Comparison of ENCODE assay signal across 14 mouse cellular contexts in the genomic region with DNA sequence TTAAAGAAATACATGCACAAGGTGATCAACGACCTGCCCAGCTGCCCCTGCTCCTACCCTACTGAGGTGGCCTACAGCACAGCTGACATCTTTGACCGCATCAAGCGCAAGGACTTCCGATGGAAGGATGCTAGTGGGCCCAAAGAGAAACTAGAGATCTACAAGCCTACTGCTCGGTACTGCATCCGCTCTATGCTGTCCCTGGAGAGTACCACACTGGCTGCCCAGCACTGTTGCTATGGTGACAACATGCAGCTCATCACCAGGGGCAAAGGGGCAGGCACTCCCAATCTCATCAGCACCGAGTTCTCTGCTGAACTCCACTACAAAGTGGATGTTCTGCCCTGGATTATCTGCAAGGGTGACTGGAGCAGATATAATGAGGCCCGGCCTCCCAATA.
DNase-seq lines count a peak whose midpoint lies in the region; ATAC-seq and TF ChIP-seq lines count a peak whose summit lies in the region.
"Had no signal": no experiment of that assay in that cellular context is flagged by ENCODE, and none has a peak within 500 bp of the region (broad histone marks: within the 10 kb centered on the region; RNA-seq: fewer than 3 reads in every experiment).

No protein-coding gene starts in this region.

- TF ChIP-seq CTCF in brain, embryonic 14.5 days (IDR thresholded peaks at IDR 0.05; ENCODE audit: borderline replicate concordance, extremely low read depth, insufficient read depth, insufficient read length): no peak
- no peak for TF ChIP-seq CTCF in midbrain, postnatal 0 days (IDR thresholded peaks at IDR 0.05)

- no peak overlapping the region for H3K9ac ChIP-seq in forebrain, embryonic 12.5 days
- no peak overlapping the region for H3K9ac ChIP-seq in hindbrain, embryonic 16.5 days (ENCODE audit: low read depth, low read length)
- H3K9ac ChIP-seq in midbrain, postnatal 0 days (replicated peaks; ENCODE audit: low read length, poor library complexity, severe bottlenecking): no peak overlapping the region
- H3K9ac ChIP-seq: liver, embryonic 13.5 days had no signal

- H3K4me3 ChIP-seq in forebrain, embryonic 12.5 days (replicated peaks): no peak overlapping the region
- H3K4me3 ChIP-seq in forebrain, embryonic 10.5 days: no peak overlapping the region
- no peak overlapping the region for H3K4me3 ChIP-seq in hindbrain, embryonic 16.5 days (ENCODE audit: low read length)
- H3K4me3 ChIP-seq in midbrain, postnatal 0 days (ENCODE audit: low read depth, low read length): no peak overlapping the region
- H3K4me3 ChIP-seq: liver, embryonic 13.5 days had no signal

- DNase-seq in forebrain, embryonic 10.5 days (ENCODE audit: extremely low spot score, low spot score): no peak
- DNase-seq in brain, embryonic 14.5 days (ENCODE audit: low read depth): peak; percentile 54
- peak; percentile 13 for DNase-seq in midbrain, postnatal 0 days (ENCODE audit: low spot score)
- no peak for DNase-seq in cerebellum, adult 9-10 months
- DNase-seq in c-Kit-positive CD71-positive TER-119-positive erythroid progenitor cells, embryonic 14.5 days (ENCODE audit: low spot score): no peak
- no peak for DNase-seq in layer of hippocampus, adult 9-10 months (ENCODE audit: low spot score)
- DNase-seq: adrenal gland, adult 2 months; liver, embryonic 13.5 days; lung, postnatal 14 days; thymus, postnatal 25 days had no signal

- TF ChIP-seq POLR2A in brain, embryonic 14.5 days (IDR thresholded peaks at IDR 0.05; ENCODE audit: borderline replicate concordance, extremely low read depth, insufficient read depth, insufficient read length, poor library complexity, severe bottlenecking): no peak

- H3K4me2 ChIP-seq in forebrain, embryonic 12.5 days: no peak overlapping the region
- H3K4me2 ChIP-seq in hindbrain, embryonic 16.5 days (ENCODE audit: low read length): no peak overlapping the region
- no peak overlapping the region for H3K4me2 ChIP-seq in midbrain, postnatal 0 days (ENCODE audit: low read depth, low read length, poor library complexity, severe bottlenecking)
- H3K4me2 ChIP-seq: liver, embryonic 13.5 days had no signal

- WGBS in forebrain, embryonic 12.5 days: 74% methylated on average over 8 of the region's 8 CpGs
- WGBS in forebrain, embryonic 10.5 days: 79% methylated on average over 8 of the region's 8 CpGs
- 59% methylated on average over 8 of the region's 8 CpGs for WGBS in hindbrain, embryonic 16.5 days
- 66% methylated on average over 8 of the region's 8 CpGs for WGBS in midbrain, postnatal 0 days

- no peaks in the 10 kb centered on the region for H3K9me3 ChIP-seq in forebrain, embryonic 12.5 days
- no peaks in the 10 kb centered on the region for H3K9me3 ChIP-seq in forebrain, embryonic 10.5 days
- no peaks in the 10 kb centered on the region for H3K9me3 ChIP-seq in hindbrain, embryonic 16.5 days (ENCODE audit: control insufficient read depth, low read length)
- H3K9me3 ChIP-seq in midbrain, postnatal 0 days (ENCODE audit: low read length): no peaks in the 10 kb centered on the region
- H3K9me3 ChIP-seq: liver, embryonic 13.5 days had no signal

- peaks cover 4% of the 10 kb centered on the region; the same call in 1 of the 2 replicates for H3K4me1 ChIP-seq in forebrain, embryonic 12.5 days
- H3K4me1 ChIP-seq in forebrain, embryonic 10.5 days: 0 out of 2 replicates have a peak, but pooled peaks cover 4% of the 10 kb centered on the region
- no peaks in the 10 kb centered on the region for H3K4me1 ChIP-seq in hindbrain, embryonic 16.5 days (ENCODE audit: control insufficient read depth, insufficient read depth, low read depth, low read length)
- H3K4me1 ChIP-seq in midbrain, postnatal 0 days (ENCODE audit: insufficient read depth, low read length): 0 out of 2 replicates have a peak, but pooled peaks cover 3% of the 10 kb centered on the region
- H3K4me1 ChIP-seq: liver, embryonic 13.5 days had no signal

- ATAC-seq in forebrain, embryonic 12.5 days (ENCODE audit: low FRiP score): peak; percentile 86
- ATAC-seq in hindbrain, embryonic 16.5 days: 0 out of 2 replicates have a peak, but pooled peaks have one; percentile 48
- ATAC-seq in midbrain, postnatal 0 days (ENCODE audit: low FRiP score): peak; percentile 69; the same call in 1 of the 2 replicates
- ATAC-seq: inflammation-experienced regulatory T-cells, adult 6 months had no signal

- no peaks in the 10 kb centered on the region for H3K27me3 ChIP-seq in forebrain, embryonic 12.5 days
- H3K27me3 ChIP-seq in forebrain, embryonic 10.5 days (ENCODE audit: poor library complexity, severe bottlenecking): no peaks in the 10 kb centered on the region
- H3K27me3 ChIP-seq in hindbrain, embryonic 16.5 days (replicated peaks; ENCODE audit: control insufficient read depth, insufficient read depth, low read length): no peaks in the 10 kb centered on the region
- H3K27me3 ChIP-seq in midbrain, postnatal 0 days (ENCODE audit: insufficient read depth, low read length): no peaks in the 10 kb centered on the region
- H3K27me3 ChIP-seq: liver, embryonic 13.5 days had no signal

- H3K27ac ChIP-seq in forebrain, embryonic 12.5 days: no peak overlapping the region
- H3K27ac ChIP-seq in forebrain, embryonic 10.5 days: no peak overlapping the region
- H3K27ac ChIP-seq in hindbrain, embryonic 16.5 days (ENCODE audit: low read depth, low read length): no peak overlapping the region
- H3K27ac ChIP-seq in midbrain, postnatal 0 days (ENCODE audit: low read depth, low read length): no peak overlapping the region
- H3K27ac ChIP-seq: kidney, postnatal 0 days; liver, embryonic 13.5 days had no signal

- H3K36me3 ChIP-seq in forebrain, embryonic 12.5 days (replicated peaks): no peaks in the 10 kb centered on the region
- H3K36me3 ChIP-seq in forebrain, embryonic 10.5 days (replicated peaks): no peaks in the 10 kb centered on the region
- H3K36me3 ChIP-seq in hindbrain, embryonic 16.5 days (ENCODE audit: control insufficient read depth, insufficient read depth, low read length): no peaks in the 10 kb centered on the region
- H3K36me3 ChIP-seq in midbrain, postnatal 0 days (ENCODE audit: insufficient read depth, low read length): no peaks in the 10 kb centered on the region
- H3K36me3 ChIP-seq: liver, embryonic 13.5 days had no signal

Comparison
In these comparisons a context has a peak if more than half of its experiments do, and no peak if none do; other contexts are left out.
1. DNase-seq: peak in brain, embryonic 14.5 days (single experiment) and midbrain, postnatal 0 days (single experiment); none in forebrain, embryonic 10.5 days (single experiment), cerebellum, adult 9-10 months (single experiment), c-Kit-positive CD71-positive TER-119-positive erythroid progenitor cells, embryonic 14.5 days (single experiment) and layer of hippocampus, adult 9-10 months (single experiment).
2. Peak in every context shown above with its lines, with median percentiles within 50 percentile points of each other: ATAC-seq.